Mouse (Mus musculus) cerebral cortex, adult 2 months (tissue): ENCODE measurements around the gene Med31.

Experiments
- WGBS: fragments of 180-500 bp; shearing (Covaris S2); methylation state at CpG from one replicate; pipeline ENCODE4 v1.1.7; 2018; 5-methylcytosine and 5-hydroxymethylcytosine counted together

Gene Med31

GRCm38 (mm10) chr11:72203440-72203839, 12.0 kb downstream of the Med31 start:
- WGBS: 34% methylated on average over 1 of the region's 1 CpGs

GRCm38 (mm10) chr11:72196506-72196905, 18.9 kb downstream of the Med31 start:
- 62% methylated on average over 8 of the region's 8 CpGs for WGBS

GRCm38 (mm10) chr11:72194259-72194658, 21.1 kb downstream of the Med31 start:
- WGBS: 84% methylated on average over 2 of the region's 2 CpGs

- WGBS: 72% methylated on average over 1 of the region's 1 CpGs
Observed at GRCm38 (mm10) chr11:72190857-72191256, 24.5 kb downstream of the Med31 start.

GRCm38 (mm10) chr11:72184252-72184651, 31.1 kb downstream of the Med31 start:
- 57% methylated on average over 4 of the region's 4 CpGs for WGBS

- WGBS: 82% methylated on average over 4 of the region's 4 CpGs
Observed at GRCm38 (mm10) chr11:72181136-72181535, 34.3 kb downstream of the Med31 start.

GRCm38 (mm10) chr11:72180556-72180955, 34.8 kb downstream of the Med31 start:
- 93% methylated on average over 5 of the region's 5 CpGs for WGBS

GRCm38 (mm10) chr11:72176553-72176952, 38.8 kb downstream of the Med31 start:
- 53% methylated on average over 3 of the region's 3 CpGs for WGBS

GRCm38 (mm10) chr11:72175966-72176365, 39.4 kb downstream of the Med31 start:
- WGBS: 63% methylated on average over 5 of the region's 5 CpGs

GRCm38 (mm10) chr11:72174721-72175120, 40.7 kb downstream of the Med31 start:
- 92% methylated on average over 6 of the region's 6 CpGs for WGBS

- WGBS: 90% methylated on average over 5 of the region's 5 CpGs
Observed at GRCm38 (mm10) chr11:72173506-72173905, 41.9 kb downstream of the Med31 start.

- 77% methylated on average over 4 of the region's 4 CpGs for WGBS
Observed at GRCm38 (mm10) chr11:72171906-72172305, 43.5 kb downstream of the Med31 start.

- 97% methylated on average over 4 of the region's 4 CpGs for WGBS
Observed at GRCm38 (mm10) chr11:72169871-72170270, 45.5 kb downstream of the Med31 start.

GRCm38 (mm10) chr11:72163198-72163597, 52.2 kb downstream of the Med31 start:
- WGBS: 91% methylated on average over 2 of the region's 2 CpGs
